Mouse (Mus musculus) large intestine, adult 2 months (tissue): Measurements from ENCODE around the gene Sbf1. TPM values are rescaled to one million over a fixed set of nuclear protein-coding genes. Genes with fewer than 3 reads are reported as not detected.

Source experiments
- DNase-seq: peaks from one replicate; pipeline ENCODE4 v3.0.0-alpha.2; 2012; ENCODE audit warnings: low read depth, low spot score
- WGBS: fragments of 180-500 bp; shearing (Covaris S2); methylation state at CpG from one replicate; pipeline ENCODE4 v1.1.7; 2018; 5-methylcytosine and 5-hydroxymethylcytosine counted together
- polyA plus RNA-seq: library from polyadenylated mRNA; depleted of rRNA; stranded (reverse); fragments of >200 nt; gene quantifications from 2 replicates; pipeline ENCODE4 v1.2.3, GENCODE M21; 2012

Sbf1 gene
- polyA plus RNA-seq, 1 experiment: 152 TPM

GRCm38 (mm10) chr15:89322670-89323522, 7.8 kb upstream of the Sbf1 start, which contains the start of gene Adm2:
Adm2 (plus strand) TSS chr15:89322720.
- DNase-seq: no peak
- WGBS: 12% methylated on average over 26 of the region's 26 CpGs

GRCm38 (mm10) chr15:89321264-89321663, 6.2 kb upstream of the Sbf1 start:
- no peak for DNase-seq
- WGBS: 67% methylated on average over 8 of the region's 8 CpGs

DNA sequence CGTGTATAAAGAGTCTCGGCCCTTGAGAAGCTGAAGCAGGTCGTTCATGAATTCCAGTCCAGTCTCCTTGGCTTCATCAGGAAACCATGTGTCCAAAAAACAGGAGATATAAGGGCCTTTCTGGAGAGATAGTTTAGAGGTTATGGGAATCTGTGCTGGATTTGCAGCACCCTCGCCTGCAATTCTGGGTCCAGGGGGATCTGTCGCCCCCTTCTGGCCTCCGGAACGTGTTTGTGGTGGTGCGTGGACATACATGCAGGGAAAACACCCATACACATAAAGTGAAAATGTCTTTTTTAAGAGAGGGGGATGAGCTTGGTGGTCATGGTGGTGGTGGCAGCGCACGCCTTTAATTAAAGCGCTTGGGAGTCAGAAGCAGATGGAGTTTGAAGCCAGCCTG, 1.0 kb upstream of the Sbf1 start:
- 83% methylated on average over 11 of the region's 11 CpGs for WGBS
- DNase-seq: no peak

DNA sequence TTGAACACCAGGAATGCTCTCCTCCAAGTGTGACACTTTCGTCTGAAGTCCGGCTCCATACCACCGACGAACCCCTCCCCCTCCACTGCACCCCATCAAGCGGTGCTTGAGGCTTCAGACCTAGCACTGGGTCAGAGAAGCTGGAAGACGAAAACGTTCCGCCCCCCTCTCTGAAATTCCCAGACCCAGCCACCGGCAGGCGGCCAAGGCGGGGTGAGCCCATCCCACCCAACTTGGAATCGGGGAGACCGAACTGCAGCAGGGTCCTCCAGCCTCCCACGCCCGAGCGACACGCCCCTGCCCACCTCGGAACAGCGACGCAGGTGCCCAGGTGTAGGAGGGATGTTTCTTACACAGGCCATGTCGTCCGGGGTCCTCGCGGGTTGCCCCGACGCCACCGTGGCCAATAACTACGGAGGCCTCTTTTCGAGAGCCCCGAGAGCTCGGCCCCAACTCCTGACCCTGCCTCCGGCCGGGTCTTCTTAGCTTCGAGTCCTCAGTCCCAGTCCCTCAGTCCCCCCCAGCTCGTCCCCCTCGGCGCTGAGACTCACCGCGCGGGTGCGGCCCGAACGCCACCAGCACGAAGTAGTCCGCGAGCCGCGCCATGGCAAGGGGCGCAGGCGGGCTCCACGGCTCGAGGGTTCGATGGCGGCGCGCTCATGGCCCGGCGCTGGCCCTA, 461 bp downstream of the Sbf1 start:
- no peak for DNase-seq
- under 1% methylated on average over 58 of the region's 58 CpGs for WGBS

GRCm38 (mm10) chr15:89314107-89314506, 1.0 kb downstream of the Sbf1 start:
- 27% methylated on average over 3 of the region's 3 CpGs for WGBS
- DNase-seq: no peak

GRCm38 (mm10) chr15:89313359-89313758, 1.8 kb downstream of the Sbf1 start:
- DNase-seq: no peak
- WGBS: 74% methylated on average over 4 of the region's 4 CpGs

DNA sequence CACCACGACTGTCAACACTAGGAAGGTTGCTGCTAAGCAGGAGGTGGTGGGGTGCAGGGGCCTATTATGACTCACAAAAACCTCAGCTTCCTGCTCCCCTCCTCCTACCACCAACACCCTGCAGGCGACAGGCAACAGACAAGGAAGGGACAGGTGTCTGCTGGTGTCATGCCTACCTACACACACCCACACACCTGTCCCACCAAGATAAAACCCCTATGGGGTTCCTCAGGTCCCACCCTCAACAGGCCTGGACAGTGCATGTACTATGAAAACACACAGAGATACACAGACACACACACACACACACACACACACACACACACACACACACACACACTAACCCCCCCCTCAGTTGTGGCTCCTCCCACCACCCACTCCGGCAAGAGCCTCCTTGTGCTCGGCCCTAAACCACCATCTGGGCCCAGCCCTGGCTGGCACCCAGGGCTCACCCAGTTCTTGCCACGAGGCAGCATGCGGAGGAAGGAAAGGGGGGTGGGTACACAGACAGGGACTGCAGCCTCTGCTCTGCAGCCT, 5.1 kb downstream of the Sbf1 start:
- no peak for DNase-seq

DNA sequence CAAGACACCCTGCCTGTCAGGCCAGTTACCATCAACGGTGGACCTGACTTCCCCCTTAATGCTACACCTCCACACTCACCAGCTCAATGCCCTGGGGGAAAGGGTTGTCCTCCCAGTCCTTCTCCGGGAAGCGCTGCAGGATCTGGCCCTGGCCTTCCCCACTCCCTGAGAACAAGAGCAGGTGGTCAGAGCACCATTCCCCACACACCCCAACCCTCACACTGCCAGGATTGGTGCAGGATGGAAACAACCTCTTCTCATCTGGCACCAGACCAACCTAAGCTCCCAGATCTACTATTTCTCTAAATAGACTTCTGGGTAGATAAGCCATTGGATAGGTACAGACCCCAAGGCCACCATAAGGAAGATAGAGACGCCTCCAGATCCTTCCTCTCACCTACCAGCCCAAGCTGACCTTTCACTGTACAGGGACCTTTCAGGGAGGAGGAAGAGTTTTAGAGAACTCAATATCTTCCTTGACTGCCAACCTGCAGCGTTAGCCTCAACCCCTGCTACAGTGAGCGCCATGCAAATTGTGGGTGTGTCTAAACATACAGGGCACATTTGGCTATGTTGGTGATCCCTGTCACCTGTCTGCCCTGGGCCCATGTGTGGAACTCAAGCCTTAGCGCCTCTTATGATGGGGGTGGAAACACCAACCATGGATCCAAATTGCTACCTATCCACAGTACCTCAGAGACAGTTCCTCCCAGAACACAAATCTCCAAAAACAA, 6.5 kb downstream of the Sbf1 start:
- 45% methylated on average over 7 of the region's 7 CpGs for WGBS
- no peak for DNase-seq

More for the DNA sequence above, 5.1 kb downstream of the Sbf1 start:
- WGBS: 9% methylated on average over 6 of the region's 6 CpGs

GRCm38 (mm10) chr15:89307461-89307860, 7.7 kb downstream of the Sbf1 start:
- no peak for DNase-seq
- WGBS: 89% methylated on average over 13 of the region's 13 CpGs

DNA sequence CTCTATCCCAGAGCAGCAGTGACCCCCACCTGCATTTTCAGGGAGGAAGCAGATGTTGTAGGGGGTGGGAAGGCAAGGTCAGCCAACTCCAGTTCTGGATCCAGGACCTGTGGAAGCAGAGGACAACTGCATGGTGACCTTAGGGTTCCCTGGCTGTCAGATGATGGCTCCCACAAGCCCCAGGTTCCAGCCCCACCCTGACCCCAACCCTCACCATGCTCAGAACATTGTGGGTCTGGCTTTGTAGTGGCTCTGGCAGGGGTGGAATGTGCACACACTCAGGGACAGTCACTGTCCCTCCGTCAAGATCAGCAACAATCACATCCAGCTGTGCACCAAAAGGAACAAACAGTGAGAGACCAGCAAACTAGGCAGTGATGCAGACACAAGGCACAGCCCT, 9.1 kb downstream of the Sbf1 start:
- 92% methylated on average over 1 of the region's 1 CpGs for WGBS
- DNase-seq: no peak

GRCm38 (mm10) chr15:89300600-89300999, 14.5 kb downstream of the Sbf1 start:
- no peak for DNase-seq
- 92% methylated on average over 8 of the region's 8 CpGs for WGBS

- 91% methylated on average over 13 of the region's 13 CpGs for WGBS
- no peak for DNase-seq
These were observed 14.9 kb downstream of the Sbf1 start for GRCm38 (mm10) chr15:89300180-89300579.

DNA sequence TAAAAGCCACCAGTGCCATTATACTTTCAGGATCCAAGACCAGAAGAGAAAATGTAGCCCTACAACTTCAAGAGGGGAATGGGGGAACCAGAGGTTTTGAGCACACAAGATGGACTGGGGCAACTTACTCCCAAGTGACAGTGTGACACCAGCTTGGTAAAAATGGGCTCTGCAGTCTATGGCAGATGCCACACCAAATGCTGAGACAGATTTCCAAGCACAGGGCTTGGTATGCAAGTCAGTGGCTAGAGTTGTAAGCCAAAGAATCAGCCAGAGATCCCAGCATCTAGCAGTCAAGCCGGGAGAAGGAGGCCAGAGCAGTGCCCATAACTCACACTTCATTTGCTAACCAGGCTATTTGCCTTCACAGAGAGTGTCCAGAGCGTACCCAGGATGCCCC, 17.4 kb downstream of the Sbf1 start:
- DNase-seq: no peak
- 100% methylated on average over 2 of the region's 2 CpGs for WGBS

GRCm38 (mm10) chr15:89296465-89296864, 18.6 kb downstream of the Sbf1 start:
- WGBS: 18% methylated on average over 1 of the region's 1 CpGs
- peak; percentile 81 for DNase-seq

- DNase-seq: no peak
- WGBS: 89% methylated on average over 8 of the region's 8 CpGs
These were observed 19.4 kb downstream of the Sbf1 start for GRCm38 (mm10) chr15:89295580-89296165.

DNA sequence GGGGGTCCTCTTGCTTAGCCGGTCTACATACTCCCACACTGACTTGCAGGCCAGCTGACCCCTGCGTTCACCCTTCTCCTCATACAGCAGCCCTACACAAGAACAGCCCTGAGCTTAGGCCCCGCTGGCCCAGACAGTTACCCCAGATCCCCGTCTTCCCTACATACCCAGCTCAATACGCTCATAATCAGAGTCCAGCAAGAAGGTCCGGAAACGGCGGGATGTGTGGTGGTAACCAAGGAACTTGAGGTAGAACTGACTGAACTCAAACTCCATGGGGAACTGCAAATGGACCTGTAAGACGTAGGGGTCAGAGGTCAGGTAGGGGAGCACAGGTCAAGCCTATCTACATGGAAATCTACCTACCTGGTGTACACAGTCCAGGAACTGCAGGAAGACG, 21.3 kb downstream of the Sbf1 start:
- WGBS: 89% methylated on average over 10 of the region's 10 CpGs
- no peak for DNase-seq

GRCm38 (mm10) chr15:89292795-89293194, 22.3 kb downstream of the Sbf1 start:
- no peak for DNase-seq
- WGBS: 30% methylated on average over 2 of the region's 2 CpGs

DNA sequence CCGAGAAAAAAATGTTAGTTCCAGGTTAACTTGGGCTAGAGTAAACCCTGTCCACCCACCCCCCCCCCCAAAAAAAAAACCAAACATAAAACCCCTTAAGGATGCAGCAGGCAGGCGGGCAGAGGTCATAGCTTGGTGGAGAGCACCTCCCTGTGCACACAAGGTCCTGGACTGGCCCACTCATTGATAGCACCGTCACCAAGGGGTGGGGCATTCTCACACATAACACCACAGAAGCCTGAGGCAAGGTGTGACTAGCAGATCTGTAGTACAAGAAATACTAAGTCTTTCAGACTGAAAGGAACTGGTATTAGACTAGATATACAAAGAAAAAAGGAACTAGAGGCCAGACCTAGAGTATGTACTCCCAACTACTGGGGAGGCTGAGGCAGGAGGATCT, 23.6 kb downstream of the Sbf1 start:
- 48% methylated on average over 3 of the region's 3 CpGs for WGBS
- DNase-seq: no peak

- WGBS: 94% methylated on average over 11 of the region's 11 CpGs
- DNase-seq: no peak
These were observed 25.7 kb downstream of the Sbf1 start for GRCm38 (mm10) chr15:89289455-89289854.
